Mouse (Mus musculus): ENCODE measurements around the gene Pnkd. TPM values are rescaled to one million over a fixed set of nuclear protein-coding genes. Genes with fewer than 3 reads are reported as not detected.

Gene Pnkd
- total RNA-seq, 1 experiment from 2014 or later = 17.2 TPM

- peak; percentile 5; the same call in 1 of the 2 replicates for ATAC-seq (replicated peaks; ENCODE audit: low read depth, poor library complexity, severe bottlenecking)
These were observed 111.9 kb downstream of the Pnkd start for GRCm38 (mm10) chr1:74396456-74397222.

- ATAC-seq (replicated peaks; ENCODE audit: low read depth, poor library complexity, severe bottlenecking) = peak; percentile 78
These were observed 112.7 kb downstream of the Pnkd start for GRCm38 (mm10) chr1:74397268-74397918.

GRCm38 (mm10) chr1:74397919-74398451, 113.3 kb downstream of the Pnkd start:
- ATAC-seq (replicated peaks; ENCODE audit: low read depth, poor library complexity, severe bottlenecking) = peak; percentile 53

- ATAC-seq (replicated peaks; ENCODE audit: low read depth, poor library complexity, severe bottlenecking) = no peak
These were observed 115.8 kb downstream of the Pnkd start for GRCm38 (mm10) chr1:74400531-74400930.

GRCm38 (mm10) chr1:74401015-74401702, 116.4 kb downstream of the Pnkd start:
- ATAC-seq (replicated peaks; ENCODE audit: low read depth, poor library complexity, severe bottlenecking) = no peak

Other genes with a start within 250 kb of the Pnkd start
- 15.4 and 39.4 TPM in 2 replicates for gene Tns1, start 160.5 kb upstream of the Pnkd start, total RNA-seq (2017)
- 3.8 and 4.0 TPM in 2 replicates for gene Rufy4, start 159.4 kb upstream of the Pnkd start, total RNA-seq (2017)
- 9.4 and 9.6 TPM in 2 replicates for gene Cxcr2, start 130.9 kb upstream of the Pnkd start, total RNA-seq (2017)
- not detected in 2 replicates for gene Cxcr1, start 90.3 kb upstream of the Pnkd start, total RNA-seq (2017)
- 298 and 302 TPM in 2 replicates for gene Arpc2, start 48.8 kb upstream of the Pnkd start, total RNA-seq (2017)
- not detected in 2 replicates for gene Gpbar1, start 6.4 kb upstream of the Pnkd start, total RNA-seq (2017)
- gene Aamp, start 192 bp upstream of the Pnkd start, total RNA-seq (2017) = 84.2 and 100 TPM in 2 replicates
- gene Tmbim1, start 20.7 kb downstream of the Pnkd start, total RNA-seq (2017) = 16.1 and 19.7 TPM in 2 replicates
- not detected in 2 replicates for gene Catip, start 77.2 kb downstream of the Pnkd start, total RNA-seq (2017)
- 1.2 and 2.1 TPM in 2 replicates for gene Slc11a1, start 90.3 kb downstream of the Pnkd start, total RNA-seq (2017)
- 31.6 and 48.0 TPM in 2 replicates for gene Ctdsp1, start 106.6 kb downstream of the Pnkd start, total RNA-seq (2017)
- gene Vil1, start 124.4 kb downstream of the Pnkd start, total RNA-seq (2017) = 0.05 TPM in 1 of 2 replicates, not detected in the other
- 103 and 104 TPM in 2 replicates for gene Cnot9, start 221.1 kb downstream of the Pnkd start, total RNA-seq (2017)

All from common myeloid progenitor, adult 5-6 weeks (primary cell).